Comparison of ENCODE assay signal across 13 mouse cellular contexts in genomic region chr6:40023592-40024335, GRCm38 (mm10).
DNase-seq lines count a peak whose midpoint lies in the region; ATAC-seq and TF ChIP-seq lines count a peak whose summit lies in the region.
"Had no signal": no experiment of that assay in that cellular context is flagged by ENCODE, and none has a peak within 500 bp of the region (broad histone marks: within the 10 kb centered on the region; RNA-seq: fewer than 3 reads in every experiment).

No protein-coding gene starts in this region.

- no peak overlapping the region for H3K4me3 ChIP-seq in hindbrain, embryonic 12.5 days
- H3K4me3 ChIP-seq in heart, embryonic 12.5 days, result no peak overlapping the region
- no peak overlapping the region for H3K4me3 ChIP-seq in heart, adult 2 months
- H3K4me3 ChIP-seq: megakaryocyte, embryonic 14.5 days had no signal

- H3K4me2 ChIP-seq in hindbrain, embryonic 12.5 days (replicated peaks), result no peak overlapping the region
- no peak overlapping the region for H3K4me2 ChIP-seq in heart, embryonic 12.5 days

- H3K36me3 ChIP-seq in hindbrain, embryonic 12.5 days, result no peaks in the 10 kb centered on the region
- no peaks in the 10 kb centered on the region for H3K36me3 ChIP-seq in heart, embryonic 12.5 days
- H3K36me3 ChIP-seq in heart, adult 2 months (ENCODE audit: control insufficient read depth, insufficient read depth, low read length), result no peaks in the 10 kb centered on the region

- no peaks in the 10 kb centered on the region for H3K27me3 ChIP-seq in hindbrain, embryonic 12.5 days
- no peaks in the 10 kb centered on the region for H3K27me3 ChIP-seq in heart, embryonic 12.5 days (replicated peaks)
- H3K27me3 ChIP-seq in heart, adult 2 months (ENCODE audit: control insufficient read depth, insufficient read depth, low read length), result no peaks in the 10 kb centered on the region
- H3K27me3 ChIP-seq: megakaryocyte, embryonic 14.5 days had no signal

- TF ChIP-seq CTCF in heart, adult 2 months (IDR thresholded peaks at IDR 0.05), result no peak

- TF ChIP-seq POLR2A in heart, adult 2 months (IDR thresholded peaks at IDR 0.05; ENCODE audit: insufficient read depth, low read depth, low read length), result no peak

- H3K79me2 ChIP-seq in heart, adult 2 months (replicated peaks; ENCODE audit: control insufficient read depth, insufficient read depth, low read length), result no peaks in the 10 kb centered on the region

- intact Hi-C loops in heart, adult 2 months (cut with DNase I), result no loop called here

- H3K9me3 ChIP-seq in hindbrain, embryonic 12.5 days (replicated peaks), result no peaks in the 10 kb centered on the region
- H3K9me3 ChIP-seq in heart, embryonic 12.5 days (replicated peaks), result no peaks in the 10 kb centered on the region
- H3K9me3 ChIP-seq: megakaryocyte, embryonic 14.5 days had no signal

- ATAC-seq in hindbrain, embryonic 12.5 days (ENCODE audit: low FRiP score), result peak; percentile 84
- no peak for ATAC-seq in heart, embryonic 12.5 days (ENCODE audit: insufficient number of reproducible peaks, low FRiP score)
- ATAC-seq: intestine, postnatal 0 days; liver, postnatal 0 days had no signal

- WGBS in hindbrain, embryonic 12.5 days, result 52% methylated on average over 4 of the region's 4 CpGs
- WGBS in heart, embryonic 12.5 days, result 76% methylated on average over 4 of the region's 4 CpGs
- WGBS in heart, adult 2 months, result 65% methylated on average over 4 of the region's 4 CpGs

- H3K27ac ChIP-seq in hindbrain, embryonic 12.5 days, result peak overlapping the region; percentile 86
- H3K27ac ChIP-seq in heart, embryonic 12.5 days (ENCODE audit: poor library complexity, severe bottlenecking), result no peak overlapping the region
- no peak overlapping the region for H3K27ac ChIP-seq in heart, adult 2 months

- no peak overlapping the region for H3K9ac ChIP-seq in hindbrain, embryonic 12.5 days
- no peak overlapping the region for H3K9ac ChIP-seq in heart, embryonic 12.5 days
- H3K9ac ChIP-seq in heart, adult 2 months (ENCODE audit: low read depth, low read length), result no peak overlapping the region
- H3K9ac ChIP-seq: liver, postnatal 0 days had no signal

- TF ChIP-seq EP300 in heart, adult 2 months (IDR thresholded peaks at IDR 0.05; ENCODE audit: insufficient read depth, low read depth, low read length), result no peak

- peak; percentile 64 for DNase-seq in right cerebral cortex, adult 18-20 months
- no peak for DNase-seq in right cerebral cortex, postnatal 25 days
- peak; percentile 55 to 71 for DNase-seq in left cerebral cortex, adult 9 months (ENCODE audit: low spot score in 2 of 2)
- no peak for DNase-seq in urinary bladder, postnatal 10 days (ENCODE audit: low spot score)
- no peak for DNase-seq in heart, adult 2 months
- DNase-seq: cerebellum, postnatal 14 days; heart, adult 18-20 months; liver, postnatal 0 days; right cerebral cortex, postnatal 4 days had no signal

- peaks cover 24% of the 10 kb centered on the region for H3K4me1 ChIP-seq in hindbrain, embryonic 12.5 days
- H3K4me1 ChIP-seq in heart, embryonic 12.5 days (replicated peaks), result no peaks in the 10 kb centered on the region
- H3K4me1 ChIP-seq in heart, adult 2 months (ENCODE audit: control insufficient read depth, insufficient read depth, low read length), result no peaks in the 10 kb centered on the region
- H3K4me1 ChIP-seq: megakaryocyte, embryonic 14.5 days had no signal

Comparison
In these comparisons a context has a peak if more than half of its experiments do, and no peak if none do; other contexts are left out.
1. DNase-seq: peak in right cerebral cortex, adult 18-20 months (single experiment) and left cerebral cortex, adult 9 months (2 of 2); none in right cerebral cortex, postnatal 25 days (single experiment), urinary bladder, postnatal 10 days (single experiment) and heart, adult 2 months (0 of 2).